Mouse (Mus musculus): ENCODE results near the gene Itga6.
"Not testable (repeated sequence)": the region's sequence is repeated elsewhere in the genome, so short reads cannot be mapped to it uniquely, and the experiment has no call there.

The Itga6 gene

GRCm38 (mm10) chr2:71891536-71891935 is 146.1 kb downstream of the Itga6 start:
- DNase-seq (ENCODE audit: low spot score in 2 of 2) = no peak

- DNase-seq (ENCODE audit: low spot score in 2 of 2) = no peak
These were observed 147.4 kb downstream of the Itga6 start for GRCm38 (mm10) chr2:71892741-71893349.

- DNase-seq (ENCODE audit: low spot score in 2 of 2) = no peak
These were observed 150.3 kb downstream of the Itga6 start for GRCm38 (mm10) chr2:71895596-71896286.

- DNase-seq (ENCODE audit: low spot score in 2 of 2) = no peak
These were observed 152.0 kb downstream of the Itga6 start for GRCm38 (mm10) chr2:71897420-71897819.

GRCm38 (mm10) chr2:71898335-71898856 is 153.0 kb downstream of the Itga6 start:
- DNase-seq (ENCODE audit: low spot score in 2 of 2) = peak in 1 of 2 experiments; percentile 13

- DNase-seq (ENCODE audit: low spot score in 2 of 2) = no peak
These were observed 154.5 kb downstream of the Itga6 start for GRCm38 (mm10) chr2:71899886-71900285.

GRCm38 (mm10) chr2:71905154-71905553 is 159.7 kb downstream of the Itga6 start:
- DNase-seq (ENCODE audit: low spot score in 2 of 2) = no peak

GRCm38 (mm10) chr2:71906356-71906755 is 160.9 kb downstream of the Itga6 start:
- not testable (repeated sequence) for DNase-seq (ENCODE audit: low spot score in 2 of 2)
